In genomic region chr12:41097406-41097805, GRCm38 (mm10) we compare ENCODE assay signal across 9 mouse cellular contexts.
DNase-seq lines count a peak whose midpoint lies in the region; ATAC-seq and TF ChIP-seq lines count a peak whose summit lies in the region.
"Had no signal": no experiment of that assay in that cellular context is flagged by ENCODE, and none has a peak within 500 bp of the region (broad histone marks: within the 10 kb centered on the region; RNA-seq: fewer than 3 reads in every experiment).

No protein-coding gene starts in this region.

- H3K79me2 ChIP-seq in C2C12 (ENCODE audit: control insufficient read depth, insufficient read depth): no peaks in the 10 kb centered on the region

- no peaks in the 10 kb centered on the region for H3K9me3 ChIP-seq in heart, postnatal 0 days (replicated peaks; ENCODE audit: control insufficient read depth, low read length)
- H3K9me3 ChIP-seq in heart, embryonic 11.5 days (replicated peaks; ENCODE audit: control insufficient read depth, low read length): no peaks in the 10 kb centered on the region
- H3K9me3 ChIP-seq in liver, postnatal 0 days (ENCODE audit: low read length): no peaks in the 10 kb centered on the region
- H3K9me3 ChIP-seq in midbrain, embryonic 13.5 days: no peaks in the 10 kb centered on the region

- no peaks in the 10 kb centered on the region for H3K79me3 ChIP-seq in C2C12 (ENCODE audit: low read depth)

- no peaks in the 10 kb centered on the region for H3K4me1 ChIP-seq in heart, postnatal 0 days (ENCODE audit: control insufficient read depth, insufficient read depth)
- H3K4me1 ChIP-seq in heart, embryonic 11.5 days (ENCODE audit: control insufficient read depth, insufficient read depth, low read length): no peaks in the 10 kb centered on the region
- H3K4me1 ChIP-seq in liver, postnatal 0 days (ENCODE audit: insufficient read depth): no peaks in the 10 kb centered on the region
- H3K4me1 ChIP-seq in midbrain, embryonic 13.5 days (replicated peaks): no peaks in the 10 kb centered on the region

- 35% methylated on average over 5 of the region's 5 CpGs for WGBS in heart, postnatal 0 days
- WGBS in heart, embryonic 11.5 days (ENCODE audit: insufficient replicate concordance): 36% methylated on average over 5 of the region's 5 CpGs
- WGBS in liver, postnatal 0 days (ENCODE audit: insufficient replicate concordance): 39% methylated on average over 5 of the region's 5 CpGs
- 55% methylated on average over 5 of the region's 5 CpGs for WGBS in midbrain, embryonic 13.5 days

- no peak overlapping the region for H3K27ac ChIP-seq in heart, postnatal 0 days (ENCODE audit: low read depth)
- H3K27ac ChIP-seq in heart, embryonic 11.5 days (ENCODE audit: low read depth, low read length): no peak overlapping the region
- H3K27ac ChIP-seq in liver, postnatal 0 days (ENCODE audit: low read depth): no peak overlapping the region
- no peak overlapping the region for H3K27ac ChIP-seq in midbrain, embryonic 13.5 days

- H3K27me3 ChIP-seq in heart, postnatal 0 days (ENCODE audit: control insufficient read depth, insufficient read depth, low read length): no peaks in the 10 kb centered on the region
- no peaks in the 10 kb centered on the region for H3K27me3 ChIP-seq in heart, embryonic 11.5 days (ENCODE audit: control insufficient read depth, insufficient read depth, low read length)
- H3K27me3 ChIP-seq in C2C12 (ENCODE audit: control insufficient read depth, insufficient read depth, insufficient read length): no peaks in the 10 kb centered on the region
- no peaks in the 10 kb centered on the region for H3K27me3 ChIP-seq in liver, postnatal 0 days (ENCODE audit: insufficient read depth, low read length)
- no peaks in the 10 kb centered on the region for H3K27me3 ChIP-seq in midbrain, embryonic 13.5 days

- H3K4me2 ChIP-seq in heart, postnatal 0 days (ENCODE audit: low read depth, low read length): no peak overlapping the region
- no peak overlapping the region for H3K4me2 ChIP-seq in heart, embryonic 11.5 days
- H3K4me2 ChIP-seq in liver, postnatal 0 days (ENCODE audit: low read depth, low read length): no peak overlapping the region
- H3K4me2 ChIP-seq in midbrain, embryonic 13.5 days (replicated peaks): no peak overlapping the region

- no peak overlapping the region for H3ac ChIP-seq in C2C12 (ENCODE audit: control insufficient read depth, insufficient read length, low read depth)

- ATAC-seq in heart, postnatal 0 days (ENCODE audit: insufficient read depth, low read depth): no peak
- no peak for ATAC-seq in heart, embryonic 11.5 days (replicated peaks; ENCODE audit: insufficient number of reproducible peaks, low FRiP score, low TSS enrichment)
- ATAC-seq in activated CD4-positive, CD25-positive, alpha-beta regulatory T cell, adult 4 months: peak; percentile 84
- peak; percentile 87 for ATAC-seq in granulocyte monocyte progenitor cell, adult 5-6 weeks (replicated peaks; ENCODE audit: poor library complexity, severe bottlenecking)
- no peak for ATAC-seq in liver, postnatal 0 days
- ATAC-seq in midbrain, embryonic 13.5 days: no peak

- TF ChIP-seq EP300 in heart, postnatal 0 days (IDR thresholded peaks at IDR 0.05; ENCODE audit: low read depth): no peak
- TF ChIP-seq EP300 in liver, postnatal 0 days (IDR thresholded peaks at IDR 0.05; ENCODE audit: low read depth): no peak

- H3K36me3 ChIP-seq in heart, postnatal 0 days (replicated peaks; ENCODE audit: control insufficient read depth, insufficient read depth, low read length): no peaks in the 10 kb centered on the region
- no peaks in the 10 kb centered on the region for H3K36me3 ChIP-seq in heart, embryonic 11.5 days (ENCODE audit: control insufficient read depth, insufficient read depth, low read length)
- H3K36me3 ChIP-seq in C2C12 (ENCODE audit: control insufficient read depth, insufficient read depth): no peaks in the 10 kb centered on the region
- H3K36me3 ChIP-seq in liver, postnatal 0 days (replicated peaks; ENCODE audit: insufficient read depth, low read length): no peaks in the 10 kb centered on the region
- no peaks in the 10 kb centered on the region for H3K36me3 ChIP-seq in midbrain, embryonic 13.5 days

- TF ChIP-seq CTCF in heart, postnatal 0 days (IDR thresholded peaks at IDR 0.05; ENCODE audit: low read depth): peak; percentile 75
- peak; percentile 64 for TF ChIP-seq CTCF in C2C12 (IDR thresholded peaks at IDR 0.05; ENCODE audit: control insufficient read depth, insufficient read depth, insufficient read length)
- peak; percentile 83 for TF ChIP-seq CTCF in liver, postnatal 0 days (IDR thresholded peaks at IDR 0.05; ENCODE audit: low read depth)

- no peak overlapping the region for H3K9ac ChIP-seq in heart, postnatal 0 days (replicated peaks; ENCODE audit: low read depth, low read length)
- no peak overlapping the region for H3K9ac ChIP-seq in heart, embryonic 11.5 days (ENCODE audit: low read depth, low read length)
- H3K9ac ChIP-seq in liver, postnatal 0 days (replicated peaks): no peak overlapping the region
- H3K9ac ChIP-seq in midbrain, embryonic 13.5 days (replicated peaks): no peak overlapping the region

- DNase-seq in heart, postnatal 0 days (ENCODE audit: low spot score): peak; percentile 39
- peak; percentile 69 for DNase-seq in liver, postnatal 0 days
- peak; percentile 51 for DNase-seq in thymus, postnatal 0 days (ENCODE audit: low spot score)

- H3K4me3 ChIP-seq in heart, postnatal 0 days (ENCODE audit: low read depth, low read length): no peak overlapping the region
- no peak overlapping the region for H3K4me3 ChIP-seq in heart, embryonic 11.5 days (ENCODE audit: low read depth, low read length)
- H3K4me3 ChIP-seq in C2C12 (ENCODE audit: insufficient read depth, poor library complexity, severe bottlenecking): no peak overlapping the region
- no peak overlapping the region for H3K4me3 ChIP-seq in liver, postnatal 0 days (ENCODE audit: low read depth, low read length)
- H3K4me3 ChIP-seq in midbrain, embryonic 13.5 days (replicated peaks): no peak overlapping the region
- H3K4me3 ChIP-seq: erythroblast, embryonic 14.5 days had no signal

TF ChIP-seq in C2C12, 6 proteins besides CTCF, POLR2A, EP300 and RAD21:
- TF ChIP-seq MAX (IDR thresholded peaks at IDR 0.05): no peak
- TF ChIP-seq MYOG (IDR thresholded peaks at IDR 0.05; ENCODE audit: control insufficient read depth, extremely low read depth, insufficient read length): no peak
- no peak for TF ChIP-seq MYOD1 (IDR thresholded peaks at IDR 0.05; ENCODE audit: control insufficient read depth, insufficient read length, low read depth)
- TF ChIP-seq CEBPB (IDR thresholded peaks at IDR 0.05; ENCODE audit: low read depth): no peak
- no peak for TF ChIP-seq FOSL1 (IDR thresholded peaks at IDR 0.05; ENCODE audit: insufficient read depth, low read length, poor library complexity, severe bottlenecking)
- TF ChIP-seq USF1 (IDR thresholded peaks at IDR 0.05; ENCODE audit: low read depth): no peak

Comparison
In these comparisons a context has a peak if more than half of its experiments do, and no peak if none do; other contexts are left out.
1. ATAC-seq: peak in activated CD4-positive, CD25-positive, alpha-beta regulatory T cell, adult 4 months (single experiment) and granulocyte monocyte progenitor cell, adult 5-6 weeks (single experiment); none in heart, postnatal 0 days (single experiment), heart, embryonic 11.5 days (single experiment), liver, postnatal 0 days (single experiment) and midbrain, embryonic 13.5 days (single experiment).
2. Peak in every context shown above with its lines, with median percentiles within 50 percentile points of each other: DNase-seq and CTCF ChIP-seq.